Mouse (Mus musculus) heart, embryonic 16.5 days (tissue): ENCODE data around the gene Ube2a. TPM values are rescaled to one million over a fixed set of nuclear protein-coding genes. Genes with fewer than 3 reads are reported as not detected.

Source experiments
- ATAC-seq: fragments of 200-750 bp; cut with Nextera tagmentation; replicated peaks from 2 replicates; pipeline ENCODE4 v1.8.0; 2017; ENCODE audit warnings: moderate number of reproducible peaks; ENCODE audit not compliant: insufficient read depth, low FRiP score; ENCODE audit errors: extremely low read depth
- H3K27ac ChIP-seq: fragments of 300-500 bp; sonication (generic); 2 replicates; pipeline ENCODE4 v1.5.1; 2014; ENCODE audit warnings: mild to moderate bottlenecking, low read length, control low read depth, moderate library complexity
- H3K27me3 ChIP-seq: fragments of 300-500 bp; sonication (generic); 2 replicates; pipeline ENCODE4 v1.6.1; 2014; ENCODE audit warnings: low read length, mixed read lengths; ENCODE audit not compliant: control insufficient read depth, insufficient read depth
- H3K36me3 ChIP-seq: fragments of 300-500 bp; sonication (generic); 2 replicates; pipeline ENCODE4 v1.6.1; 2014; ENCODE audit not compliant: control insufficient read depth, insufficient read depth
- H3K4me1 ChIP-seq: fragments of 300-500 bp; sonication (generic); 2 replicates; pipeline ENCODE4 v1.6.1; 2014; ENCODE audit warnings: low read length, mixed read lengths; ENCODE audit not compliant: control insufficient read depth, insufficient read depth
- H3K4me2 ChIP-seq: fragments of 300-500 bp; sonication (generic); 2 replicates; pipeline ENCODE4 v1.6.1; 2014; ENCODE audit warnings: low read depth, mild to moderate bottlenecking, control low read depth, low read length
- H3K4me3 ChIP-seq: fragments of 300-500 bp; sonication (generic); 2 replicates; pipeline ENCODE4 v1.5.1; 2014; ENCODE audit warnings: mild to moderate bottlenecking, control low read depth, low read length
- H3K9ac ChIP-seq: fragments of 300-500 bp; sonication (generic); 2 replicates; pipeline ENCODE4 v1.6.1; 2014; ENCODE audit warnings: low read length, control low read depth
- H3K9me3 ChIP-seq: fragments of 300-500 bp; sonication (generic); replicated peaks from 2 replicates; pipeline ENCODE4 v1.6.1; 2016; ENCODE audit warnings: low read length; ENCODE audit not compliant: control insufficient read depth
- WGBS: fragments of 180-500 bp; shearing (Covaris S2); extraction: QIAGEN DNeasy Blood & Tissue Kit; methylation state at CpG from one replicate; pipeline ENCODE4 v1.1.7; 2014; 5-methylcytosine and 5-hydroxymethylcytosine counted together
- polyA plus RNA-seq: library from polyadenylated mRNA; unstranded; fragments of >200 nt; fragmentation: Nextera tagmentation; extraction: Ambion mirVana; gene quantifications from 2 replicates; pipeline ENCODE4 v1.2.1, GENCODE M21; 2015

The Ube2a gene
- polyA plus RNA-seq, 1 experiment from 2014 or later = 144 TPM

DNA sequence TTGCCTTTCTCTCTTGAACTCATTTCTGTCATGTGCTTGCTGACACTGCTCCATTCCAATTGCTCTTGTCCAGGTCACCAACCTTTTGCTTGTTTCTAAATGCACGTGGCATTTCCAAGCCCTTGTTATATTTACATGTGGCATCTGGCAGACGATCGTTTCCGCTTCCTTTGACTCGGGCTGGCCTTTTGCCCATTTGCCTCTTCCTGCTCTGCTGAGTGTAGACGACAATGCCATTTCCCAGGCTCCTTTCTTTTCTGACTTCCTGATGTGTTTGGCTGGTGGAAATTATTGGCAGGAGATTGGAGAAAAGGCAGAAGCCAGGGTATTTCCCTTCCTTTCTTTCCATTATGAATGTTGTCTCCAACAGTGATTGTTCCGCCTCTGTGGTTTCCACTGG, 34.3 kb upstream of the Ube2a start:
- Histone ChIP-seq H3K4me3 (no peak overlapping the region), H3K9ac (no peak overlapping the region), H3K4me2 (no peak overlapping the region), H3K36me3 (no peaks in the 10 kb centered on the region), H3K9me3 (no peaks in the 10 kb centered on the region), H3K27ac (peak overlapping the region; percentile 48), H3K27me3 (no peaks in the 10 kb centered on the region), H3K4me1 (no peaks in the 10 kb centered on the region)
- 57% methylated on average over 7 of the region's 7 CpGs for WGBS
- peak; percentile 23; the same call in 1 of the 2 replicates for ATAC-seq

DNA sequence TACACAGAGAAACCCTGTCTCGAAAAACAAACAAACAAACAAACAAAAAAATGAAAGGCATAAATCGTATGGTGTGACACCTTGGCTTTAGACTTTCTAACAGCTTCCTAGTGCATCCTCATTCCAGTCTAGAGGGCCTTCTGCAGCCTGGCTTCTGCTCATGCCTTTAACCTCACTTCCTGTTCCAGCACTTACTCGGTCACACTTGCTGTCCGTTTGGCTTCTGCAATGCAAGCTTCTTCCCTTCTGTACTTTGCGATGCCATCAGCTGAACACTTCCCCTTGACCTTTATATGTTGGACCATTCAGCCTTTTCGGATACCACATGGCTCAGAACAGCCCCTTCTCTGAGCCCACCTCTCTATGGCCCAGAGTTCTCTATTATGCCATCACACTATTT, 32.0 kb upstream of the Ube2a start:
- H3K36me3 ChIP-seq = no peaks in the 10 kb centered on the region
- no peak overlapping the region for H3K9ac ChIP-seq
- no peaks in the 10 kb centered on the region for H3K27me3 ChIP-seq
- no peak for ATAC-seq
- H3K9me3 ChIP-seq = no peaks in the 10 kb centered on the region
- no peak overlapping the region for H3K4me3 ChIP-seq
- no peak overlapping the region for H3K4me2 ChIP-seq
- WGBS = 68% methylated on average over 6 of the region's 6 CpGs
- no peaks in the 10 kb centered on the region for H3K4me1 ChIP-seq
- no peak overlapping the region for H3K27ac ChIP-seq

DNA sequence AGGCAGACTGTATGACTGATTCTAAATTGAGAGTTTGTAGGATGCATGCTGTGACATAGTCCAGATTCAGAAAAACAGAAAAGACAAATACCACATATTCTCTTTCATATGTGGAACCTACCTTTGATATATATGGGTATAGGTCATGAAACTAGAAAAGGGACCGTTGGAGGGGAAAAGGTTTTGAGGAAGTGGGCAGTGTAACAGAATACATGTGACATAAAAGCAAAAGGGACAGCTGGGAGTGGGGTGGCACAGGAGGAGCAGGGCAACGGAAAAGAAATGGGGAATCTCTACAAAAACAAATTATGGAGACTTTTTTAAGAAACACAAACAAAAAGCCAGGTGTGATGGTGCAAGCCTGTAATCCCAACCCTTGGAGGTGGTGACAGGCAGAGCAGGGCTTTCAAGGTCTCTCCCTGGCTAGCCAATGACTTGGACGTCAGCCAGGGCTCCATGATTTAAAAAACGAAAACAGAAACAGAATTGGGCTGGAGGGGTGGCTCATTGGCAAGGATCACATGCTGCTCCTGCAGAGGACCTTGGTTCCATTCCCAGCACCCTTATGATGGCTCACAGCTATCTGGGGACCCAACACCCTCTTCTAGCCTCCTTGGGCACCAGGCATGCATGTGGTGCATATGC, 30.2 kb upstream of the Ube2a start:
- Histone ChIP-seq H3K4me3 (no peak overlapping the region), H3K36me3 (no peaks in the 10 kb centered on the region), H3K27me3 (no peaks in the 10 kb centered on the region), H3K9me3 (no peaks in the 10 kb centered on the region), H3K4me2 (no peak overlapping the region), H3K9ac (no peak overlapping the region), H3K4me1 (no peaks in the 10 kb centered on the region), H3K27ac (no peak overlapping the region)
- WGBS = 54% methylated on average over 4 of the region's 4 CpGs
- no peak for ATAC-seq

DNA sequence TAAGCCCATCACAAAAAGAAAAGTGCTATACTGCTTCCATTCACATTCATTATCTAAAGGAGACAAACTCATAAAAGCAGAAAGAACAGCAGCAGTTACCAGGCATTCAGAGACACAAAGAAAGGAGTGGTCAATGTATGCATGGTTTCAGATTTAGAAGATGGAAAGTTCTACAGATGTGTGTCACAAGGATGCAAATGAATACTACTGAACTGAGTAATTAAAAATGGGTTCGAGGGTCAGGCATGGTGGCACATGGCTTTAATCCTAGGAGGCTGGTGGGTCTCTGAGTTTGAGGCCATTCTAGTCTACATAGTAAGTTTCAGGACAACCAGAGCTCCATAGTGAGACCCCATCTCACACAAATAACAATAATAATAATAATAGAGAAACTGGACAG, 26.5 kb upstream of the Ube2a start:
- Histone ChIP-seq H3K4me2 (no peak overlapping the region), H3K36me3 (peaks cover 1% of the 10 kb centered on the region; the same call in 1 of the 2 replicates), H3K9me3 (no peaks in the 10 kb centered on the region), H3K4me1 (no peaks in the 10 kb centered on the region), H3K9ac (no peak overlapping the region), H3K27ac (no peak overlapping the region), H3K4me3 (no peak overlapping the region), H3K27me3 (no peaks in the 10 kb centered on the region)
- 78% methylated on average over 1 of the region's 1 CpGs for WGBS
- ATAC-seq = no peak

- 74% methylated on average over 8 of the region's 8 CpGs for WGBS
- peaks cover 3% of the 10 kb centered on the region; the same call in 1 of the 2 replicates for H3K36me3 ChIP-seq
- H3K9me3 ChIP-seq = no peaks in the 10 kb centered on the region
- no peak overlapping the region for H3K4me3 ChIP-seq
- H3K4me2 ChIP-seq = no peak overlapping the region
- H3K4me1 ChIP-seq = no peaks in the 10 kb centered on the region
- no peak for ATAC-seq
- no peaks in the 10 kb centered on the region for H3K27me3 ChIP-seq
- H3K27ac ChIP-seq = no peak overlapping the region
- H3K9ac ChIP-seq = no peak overlapping the region
Measured at GRCm38 (mm10) chrX:36852631-36853030, 21.1 kb upstream of the Ube2a start.

DNA sequence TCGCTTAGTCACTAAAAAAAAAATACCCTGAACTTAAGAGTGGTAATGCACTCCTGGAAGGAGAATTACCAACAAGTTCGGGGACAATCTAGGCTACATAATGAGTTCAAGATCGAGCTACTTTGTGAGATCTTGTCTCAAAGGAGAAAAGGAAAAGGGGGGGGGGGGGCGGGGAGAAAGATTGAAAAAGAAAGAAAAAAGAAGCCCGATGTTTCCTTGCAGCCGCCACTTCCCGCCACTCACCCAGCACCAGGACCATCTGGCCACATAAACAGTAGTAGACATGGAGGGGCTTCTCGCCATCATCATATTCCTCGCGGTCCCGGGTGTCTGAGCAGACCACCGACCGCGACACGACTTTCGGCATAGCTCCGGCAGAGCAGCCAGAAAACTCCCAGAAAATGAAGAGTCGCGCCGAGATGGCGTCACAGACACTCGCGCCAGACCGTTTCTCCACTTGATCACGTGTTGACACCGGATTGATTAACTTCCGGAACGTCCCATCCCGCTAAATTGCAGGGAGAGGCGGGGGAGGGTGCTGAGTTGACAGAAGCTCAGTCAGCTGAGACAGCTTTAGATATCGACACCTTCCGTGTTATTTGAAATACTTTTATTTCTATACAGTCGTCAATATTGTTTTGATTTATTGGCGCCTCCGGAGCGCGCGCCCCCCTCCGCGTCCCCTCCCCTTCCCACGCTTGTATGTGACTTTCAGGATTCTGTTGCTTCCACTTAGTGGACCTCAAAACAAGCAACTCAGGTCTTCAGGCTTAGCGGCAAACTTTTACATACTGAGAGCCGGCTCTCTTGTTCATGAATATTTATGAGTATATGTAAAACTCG, 9.7 kb upstream of the Ube2a start:
- Histone ChIP-seq H3K27me3 (no peaks in the 10 kb centered on the region), H3K4me3 (peak overlapping the region; percentile 54), H3K4me1 (peaks cover 6% of the 10 kb centered on the region), H3K36me3 (no peaks in the 10 kb centered on the region), H3K9ac (peak overlapping the region; percentile 69), H3K27ac (peak overlapping the region; percentile 78), H3K9me3 (no peaks in the 10 kb centered on the region), H3K4me2 (peak overlapping the region; percentile 61)
- WGBS = 13% methylated on average over 43 of the region's 44 CpGs
- peak; percentile 78 for ATAC-seq

GRCm38 (mm10) chrX:36864609-36865328, 8.9 kb upstream of the Ube2a start:
- Histone ChIP-seq H3K9ac (peak overlapping the region; percentile 64), H3K9me3 (no peaks in the 10 kb centered on the region), H3K27ac (no peak overlapping the region; the same call in 1 of the 2 replicates), H3K27me3 (no peaks in the 10 kb centered on the region), H3K36me3 (no peaks in the 10 kb centered on the region), H3K4me2 (peak overlapping the region; percentile 49), H3K4me3 (peak overlapping the region; percentile 54), H3K4me1 (peaks cover 6% of the 10 kb centered on the region)
- WGBS = 49% methylated on average over 8 of the region's 8 CpGs
- ATAC-seq = no peak

DNA sequence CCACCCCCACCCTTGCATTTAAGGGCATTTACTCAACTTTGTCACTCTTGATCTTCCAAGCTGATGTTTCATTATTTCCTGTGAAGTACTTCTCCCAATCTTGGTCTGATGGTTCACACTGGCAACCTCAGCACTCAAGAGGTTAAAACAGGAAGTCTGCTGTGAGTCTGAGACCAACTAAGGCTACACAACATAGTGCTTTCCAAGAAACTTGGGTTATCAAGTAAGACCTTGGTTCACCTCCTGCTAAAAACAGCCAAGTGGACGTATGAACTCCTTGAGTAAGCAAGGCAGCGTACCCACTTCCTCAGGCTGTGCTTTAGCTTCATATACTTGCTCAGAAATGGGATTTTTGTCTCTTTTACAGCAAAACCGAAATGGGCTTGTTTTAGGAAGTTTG, 3.3 kb upstream of the Ube2a start:
- WGBS = 63% methylated on average over 3 of the region's 3 CpGs
- H3K4me1 ChIP-seq = peaks cover under 1% of the 10 kb centered on the region; the same call in 1 of the 2 replicates
- no peak overlapping the region for H3K4me3 ChIP-seq
- H3K9me3 ChIP-seq = no peaks in the 10 kb centered on the region
- H3K27ac ChIP-seq = no peak overlapping the region
- no peak for ATAC-seq
- H3K27me3 ChIP-seq = no peaks in the 10 kb centered on the region
- no peaks in the 10 kb centered on the region for H3K36me3 ChIP-seq
- no peak overlapping the region for H3K9ac ChIP-seq
- no peak overlapping the region for H3K4me2 ChIP-seq
